Mouse (Mus musculus) myocyte (in vitro differentiated cells): ENCODE results near the gene Mxi1.

Experiments used
- CEBPB ChIP-seq: IDR thresholded peaks from 2 replicates; pipeline ENCODE4 v1.6.1; 2011; ENCODE audit warnings: mild to moderate bottlenecking, moderate library complexity; ENCODE audit not compliant: poor library complexity, insufficient read depth, severe bottlenecking
- E2F4 ChIP-seq: IDR thresholded peaks from one replicate; pipeline ENCODE4 v1.6.1; 2011; ENCODE audit warnings: mild to moderate bottlenecking, control low read depth, moderate library complexity; ENCODE audit not compliant: insufficient read depth
- MAX ChIP-seq: IDR thresholded peaks from one replicate; pipeline ENCODE4 v1.6.1; 2011; ENCODE audit warnings: low read depth, mild to moderate bottlenecking, control low read depth
- MYOG ChIP-seq, 3 experiments: IDR thresholded peaks; one replicate each; pipeline ENCODE4 v1.6.1; 2011; ENCODE audit warnings: control low read depth in 2 of 3, low read depth in 2 of 3, mild to moderate bottlenecking in 2 of 3; ENCODE audit not compliant: insufficient read length in 2 of 3, control insufficient read depth in 1 of 3, insufficient read depth in 1 of 3
- POLR2A ChIP-seq: IDR thresholded peaks from one replicate; pipeline ENCODE4 v1.6.1; 2011; ENCODE audit warnings: low read depth, mild to moderate bottlenecking, control low read depth, moderate library complexity; ENCODE audit not compliant: insufficient read length
- POLR2AphosphoS2 ChIP-seq: IDR thresholded peaks from one replicate; pipeline ENCODE4 v1.6.1; 2011; ENCODE audit warnings: low read depth, control low read depth; ENCODE audit not compliant: insufficient read length
- REST ChIP-seq: IDR thresholded peaks from one replicate; pipeline ENCODE4 v1.6.1; 2011; ENCODE audit warnings: mild to moderate bottlenecking, control low read depth, moderate library complexity; ENCODE audit not compliant: insufficient read depth, insufficient read length
- SRF ChIP-seq: IDR thresholded peaks from one replicate; pipeline ENCODE4 v1.6.1; 2011; ENCODE audit warnings: low read depth; ENCODE audit not compliant: control insufficient read depth, insufficient read length
- TCF3 ChIP-seq: IDR thresholded peaks from one replicate; pipeline ENCODE4 v1.6.1; 2011; ENCODE audit warnings: low read depth, control low read depth; ENCODE audit not compliant: insufficient read length

DNA sequence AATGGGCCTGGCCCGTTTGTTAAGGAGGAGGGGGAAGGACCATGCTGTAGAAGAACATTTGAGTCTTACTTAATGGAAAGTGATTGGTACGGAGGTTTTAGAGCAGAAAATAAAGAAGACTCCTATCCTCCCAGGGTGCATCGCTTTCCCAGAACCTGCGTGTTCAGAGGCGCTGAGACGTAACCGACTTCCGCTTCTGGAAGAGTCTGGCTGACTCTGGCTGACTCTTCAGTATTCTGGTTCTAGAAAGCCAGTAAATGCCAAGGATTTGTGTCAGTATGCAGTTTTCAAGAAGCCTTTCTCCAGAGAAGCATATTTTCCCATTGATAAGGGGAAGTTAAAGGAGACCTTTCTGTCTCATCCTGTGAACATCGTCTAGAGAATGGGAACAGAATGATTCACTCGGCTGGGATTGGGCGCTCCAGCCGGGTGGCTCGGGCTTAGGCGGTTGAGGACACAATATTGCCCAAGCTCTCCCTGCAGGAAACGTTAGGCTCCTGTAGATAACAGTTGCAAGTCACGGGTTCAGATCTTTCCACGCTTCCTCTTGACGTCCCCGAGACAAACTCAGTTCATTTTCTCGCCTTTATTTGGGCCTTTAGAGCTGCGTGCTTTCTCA lies 21.7 kb downstream of the Mxi1 start:
- TF ChIP-seq REST (no peak), POLR2A (no peak), CEBPB (no peak), TCF3 (no peak), E2F4 (no peak), MYOG (IDR thresholded peaks at IDR 0.05; ENCODE audit: control insufficient read depth in 1 of 3, insufficient read depth in 1 of 3, insufficient read length in 2 of 3, low read depth in 2 of 3) (no peak), MAX (no peak), POLR2AphosphoS2 (no peak), SRF (no peak)
